Mouse (Mus musculus) adrenal gland, adult 18-20 months (tissue): ENCODE data around the gene Il17rd. TPM values are rescaled to one million over a fixed set of nuclear protein-coding genes. Genes with fewer than 3 reads are reported as not detected.

Experiments used
- DNase-seq, 2 experiments: peaks; one replicate each; pipeline ENCODE4 v3.0.0; 2021 to 2022; ENCODE audit warnings: low spot score in 2 of 2
- total RNA-seq, 2 experiments: library from RNA; stranded (reverse); gene quantifications; 1 replicate in 1 of 2; 2 replicates in 1 of 2; pipeline ENCODE4 v1.2.3; 2021

Gene Il17rd
- total RNA-seq, 2 experiments from 2014 or later: 2.9 to 3.7 TPM

- no peak for DNase-seq
These were observed 5.7 kb downstream of the Il17rd start for GRCm38 (mm10) chr14:27044221-27044966.

GRCm38 (mm10) chr14:27044967-27045361 lies 6.2 kb downstream of the Il17rd start:
- DNase-seq: no peak

- DNase-seq: no peak
These were observed 9.7 kb downstream of the Il17rd start for GRCm38 (mm10) chr14:27048231-27048956.

GRCm38 (mm10) chr14:27050043-27050442 lies 11.3 kb downstream of the Il17rd start:
- no peak for DNase-seq

- no peak for DNase-seq
These were observed 12.1 kb downstream of the Il17rd start for GRCm38 (mm10) chr14:27050560-27051510.

GRCm38 (mm10) chr14:27051511-27051895 lies 12.8 kb downstream of the Il17rd start:
- DNase-seq: no peak

GRCm38 (mm10) chr14:27058535-27059223 lies 19.9 kb downstream of the Il17rd start:
- no peak for DNase-seq

GRCm38 (mm10) chr14:27059224-27059558 lies 20.4 kb downstream of the Il17rd start:
- no peak for DNase-seq

GRCm38 (mm10) chr14:27063338-27063737 lies 24.6 kb downstream of the Il17rd start:
- no peak for DNase-seq

GRCm38 (mm10) chr14:27066171-27066929 lies 27.6 kb downstream of the Il17rd start:
- no peak for DNase-seq

GRCm38 (mm10) chr14:27067866-27068271 lies 29.1 kb downstream of the Il17rd start:
- DNase-seq: no peak

- DNase-seq: no peak
These were observed 30.8 kb downstream of the Il17rd start for GRCm38 (mm10) chr14:27069434-27070097.

GRCm38 (mm10) chr14:27070128-27070527 lies 31.4 kb downstream of the Il17rd start:
- no peak for DNase-seq

GRCm38 (mm10) chr14:27070758-27071157 lies 32.0 kb downstream of the Il17rd start:
- DNase-seq: no peak

GRCm38 (mm10) chr14:27071985-27072384 lies 33.2 kb downstream of the Il17rd start:
- no peak for DNase-seq

- DNase-seq: no peak
These were observed 36.3 kb downstream of the Il17rd start for GRCm38 (mm10) chr14:27075084-27075483.

- DNase-seq: no peak
These were observed 37.3 kb downstream of the Il17rd start for GRCm38 (mm10) chr14:27075909-27076521.

GRCm38 (mm10) chr14:27076522-27076920 lies 37.8 kb downstream of the Il17rd start:
- no peak for DNase-seq
